Mouse (Mus musculus) embryonic fibroblast, embryonic 13.5 days (primary cell): Measurements from ENCODE around the gene Ccdc171.

Source experiments
- CTCF ChIP-seq: IDR thresholded peaks from 2 replicates; pipeline ENCODE4 v1.5.1; 2011; ENCODE audit warnings: mild to moderate bottlenecking, control low read depth, low read length, moderate library complexity, borderline replicate concordance; ENCODE audit not compliant: insufficient read depth
- POLR2A ChIP-seq: IDR thresholded peaks from 2 replicates; pipeline ENCODE4 v1.6.1; 2011; ENCODE audit warnings: low read depth, mild to moderate bottlenecking, control low read depth, low read length, moderate library complexity

DNA sequence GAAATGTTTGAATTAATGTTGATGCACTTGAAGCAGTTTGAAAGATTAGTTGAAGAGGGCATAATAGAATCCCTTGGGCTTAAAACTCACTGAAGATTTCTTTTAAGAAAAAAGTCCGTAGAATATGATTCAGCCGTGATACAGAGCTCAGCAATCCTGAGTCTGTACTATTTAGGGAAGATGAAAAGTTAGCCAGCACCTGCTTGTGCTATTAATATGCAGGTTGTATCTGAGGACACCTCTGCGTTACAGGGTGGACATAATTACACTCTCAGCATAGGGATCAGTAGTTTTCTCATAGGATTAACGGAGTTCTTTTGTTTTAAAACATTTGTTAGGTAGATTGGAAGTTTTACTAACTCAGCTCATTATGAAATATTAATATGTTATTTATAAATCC, 291.6 kb downstream of the Ccdc171 start:
- TF ChIP-seq CTCF (no peak), POLR2A (no peak)
